Mouse (Mus musculus) MEL (cell line): ENCODE results near the gene Nek11. TPM values are rescaled to one million over a fixed set of nuclear protein-coding genes. Genes with fewer than 3 reads are reported as not detected.

ENCODE experiments used
- DNase-seq: peaks from one replicate; pipeline ENCODE4 v3.0.0; 2011; ENCODE audit warnings: low read depth, low spot score
- H3K27ac ChIP-seq: 2 replicates; pipeline ENCODE4 v1.5.1; 2012; ENCODE audit warnings: low read depth, mild to moderate bottlenecking, control low read depth, low read length, moderate library complexity; ENCODE audit not compliant: control insufficient read depth
- H3K27me3 ChIP-seq, 2 experiments: fragments of 150-350 bp in 1 of 2; sonication (generic) in 1 of 2; 2 replicates each; pipeline ENCODE4 v1.6.1; 2012; ENCODE audit warnings: low read length in 2 of 2, mild to moderate bottlenecking in 2 of 2, improper control_type of control experiment in 1 of 2, moderate library complexity in 1 of 2; ENCODE audit not compliant: insufficient read depth in 2 of 2, control insufficient read depth in 1 of 2
- H3K36me3 ChIP-seq, 2 experiments: 2 replicates each; pipeline ENCODE4 v1.6.1; 2012 to 2014; ENCODE audit warnings: low read length in 2 of 2, improper control_type of control experiment in 1 of 2, inconsistent platforms in 1 of 2, mild to moderate bottlenecking in 1 of 2; ENCODE audit not compliant: insufficient read depth in 2 of 2, control insufficient read depth in 1 of 2
- H3K4me1 ChIP-seq, 2 experiments: fragments of 150-350 bp in 1 of 2; sonication (generic) in 1 of 2; 2 replicates each; pipeline ENCODE4 v1.6.1; 2012; ENCODE audit warnings: low read length in 2 of 2, improper control_type of control experiment in 1 of 2, mild to moderate bottlenecking in 1 of 2; ENCODE audit not compliant: insufficient read depth in 2 of 2, control insufficient read depth in 1 of 2
- H3K4me3 ChIP-seq, 2 experiments: fragments of 150-350 bp in 1 of 2; sonication (generic) in 1 of 2; 2 replicates each; pipeline ENCODE4 v1.5.1; 2012; ENCODE audit warnings: low read depth in 2 of 2, low read length in 2 of 2, mild to moderate bottlenecking in 2 of 2, moderate library complexity in 2 of 2, control low read depth in 1 of 2, improper control_type of control experiment in 1 of 2; ENCODE audit not compliant: control insufficient read depth in 1 of 2, insufficient read depth in 1 of 2
- H3K79me2 ChIP-seq: 2 replicates; pipeline ENCODE4 v1.6.1; 2012; ENCODE audit warnings: mild to moderate bottlenecking, low read length, moderate library complexity; ENCODE audit not compliant: control insufficient read depth, poor library complexity, insufficient read depth
- H3K9ac ChIP-seq: 2 replicates; pipeline ENCODE4 v1.6.1; 2012; ENCODE audit warnings: low read depth, mild to moderate bottlenecking, control low read depth, low read length, moderate library complexity; ENCODE audit not compliant: control insufficient read depth, poor library complexity, severe bottlenecking
- H3K9me3 ChIP-seq: fragments of 150-350 bp; sonication (generic); replicated peaks from 2 replicates; pipeline ENCODE4 v1.6.1; 2012; ENCODE audit warnings: mild to moderate bottlenecking, low read length, improper control_type of control experiment, moderate library complexity; ENCODE audit not compliant: insufficient read depth
- BHLHE40 ChIP-seq: IDR thresholded peaks from 2 replicates; pipeline ENCODE4 v1.6.1; 2012; ENCODE audit warnings: low read depth, mild to moderate bottlenecking, inconsistent platforms, low read length, improper control_type of control experiment, borderline replicate concordance
- CHD2 ChIP-seq: IDR thresholded peaks from 2 replicates; pipeline ENCODE4 v1.6.1; 2011; ENCODE audit warnings: low read length, improper control_type of control experiment
- EP300 ChIP-seq, 2 experiments: IDR thresholded peaks; 2 replicates each; pipeline ENCODE4 v1.6.1; 2011; ENCODE audit warnings: improper control_type of control experiment in 2 of 2, low read length in 2 of 2, low read depth in 1 of 2, mild to moderate bottlenecking in 1 of 2
- JUND ChIP-seq: IDR thresholded peaks from 2 replicates; pipeline ENCODE4 v1.6.1; 2011; ENCODE audit warnings: low read depth, mild to moderate bottlenecking, improper control_type of control experiment, low read length
- MAFK ChIP-seq: IDR thresholded peaks from 2 replicates; pipeline ENCODE4 v1.6.1; 2011; ENCODE audit warnings: low read depth, mild to moderate bottlenecking, low read length, improper control_type of control experiment, borderline replicate concordance
- MAX ChIP-seq: IDR thresholded peaks from 2 replicates; pipeline ENCODE4 v1.6.1; 2011; ENCODE audit warnings: low read length, improper control_type of control experiment
- MAZ ChIP-seq: IDR thresholded peaks from 2 replicates; pipeline ENCODE4 v1.6.1; 2012; ENCODE audit warnings: low read depth, mild to moderate bottlenecking, inconsistent platforms, low read length, improper control_type of control experiment
- MYB ChIP-seq: IDR thresholded peaks from 2 replicates; pipeline ENCODE4 v1.6.1; 2011; ENCODE audit warnings: mild to moderate bottlenecking, low read depth, low read length, improper control_type of control experiment
- MYC ChIP-seq: IDR thresholded peaks from 2 replicates; pipeline ENCODE4 v1.6.1; 2011; ENCODE audit warnings: low read depth, mild to moderate bottlenecking, low read length, improper control_type of control experiment, moderate library complexity
- NELFE ChIP-seq: IDR thresholded peaks from 2 replicates; pipeline ENCODE4 v1.6.1; 2011; ENCODE audit warnings: low read depth, low read length, improper control_type of control experiment
- POLR2A ChIP-seq, 2 experiments: IDR thresholded peaks; 2 replicates each; pipeline ENCODE4 v1.6.1; 2011 to 2012; ENCODE audit warnings: low read length in 2 of 2, mild to moderate bottlenecking in 2 of 2, control low read depth in 1 of 2, improper control_type of control experiment in 1 of 2, low read depth in 1 of 2, moderate library complexity in 1 of 2; ENCODE audit not compliant: control insufficient read depth in 1 of 2, insufficient read depth in 1 of 2, poor library complexity in 1 of 2
- POLR2AphosphoS2 ChIP-seq: IDR thresholded peaks from 2 replicates; pipeline ENCODE4 v1.6.1; 2011; ENCODE audit warnings: low read length, improper control_type of control experiment
- POLR2AphosphoS5 ChIP-seq: IDR thresholded peaks from 2 replicates; pipeline ENCODE4 v1.6.1; 2012; ENCODE audit warnings: low read depth, borderline replicate concordance, mild to moderate bottlenecking, inconsistent platforms, low read length, moderate library complexity, mixed read lengths
- SMC3 ChIP-seq: IDR thresholded peaks from 2 replicates; pipeline ENCODE4 v1.6.1; 2011; ENCODE audit warnings: low read depth, low read length, improper control_type of control experiment
- UBTF ChIP-seq: IDR thresholded peaks from 2 replicates; pipeline ENCODE4 v1.6.1; 2012; ENCODE audit warnings: low read depth, mild to moderate bottlenecking, inconsistent platforms, low read length, improper control_type of control experiment, moderate library complexity, borderline replicate concordance; ENCODE audit not compliant: insufficient read depth
- ZMIZ1 ChIP-seq: IDR thresholded peaks from 2 replicates; pipeline ENCODE4 v1.6.1; 2012; ENCODE audit warnings: low read depth, mild to moderate bottlenecking, inconsistent platforms, low read length, improper control_type of control experiment, moderate library complexity
- polyA plus RNA-seq, 2 experiments: library from polyadenylated mRNA; stranded (reverse) in 1 of 2; unstranded in 1 of 2; fragments of >175 nt in 1 of 2; fragments of >200 nt in 1 of 2; gene quantifications; 2 replicates each; pipeline versions ENCODE4 v1.2.1 to v1.2.4; 2012; ENCODE audit warnings: low replicate concordance in 2 of 2, low read depth in 1 of 2; ENCODE audit not compliant: insufficient read length in 2 of 2, insufficient read depth in 1 of 2, missing spikeins in 1 of 2
- total RNA-seq: library from RNA; depleted of rRNA; stranded (reverse); fragments of 300-350 nt; gene quantifications from 2 replicates; pipeline ENCODE4 v1.2.3, GENCODE M21; 2012

The Nek11 gene
- total and polyA plus RNA-seq, 3 experiments = 0.03 TPM; not detected in 2

DNA sequence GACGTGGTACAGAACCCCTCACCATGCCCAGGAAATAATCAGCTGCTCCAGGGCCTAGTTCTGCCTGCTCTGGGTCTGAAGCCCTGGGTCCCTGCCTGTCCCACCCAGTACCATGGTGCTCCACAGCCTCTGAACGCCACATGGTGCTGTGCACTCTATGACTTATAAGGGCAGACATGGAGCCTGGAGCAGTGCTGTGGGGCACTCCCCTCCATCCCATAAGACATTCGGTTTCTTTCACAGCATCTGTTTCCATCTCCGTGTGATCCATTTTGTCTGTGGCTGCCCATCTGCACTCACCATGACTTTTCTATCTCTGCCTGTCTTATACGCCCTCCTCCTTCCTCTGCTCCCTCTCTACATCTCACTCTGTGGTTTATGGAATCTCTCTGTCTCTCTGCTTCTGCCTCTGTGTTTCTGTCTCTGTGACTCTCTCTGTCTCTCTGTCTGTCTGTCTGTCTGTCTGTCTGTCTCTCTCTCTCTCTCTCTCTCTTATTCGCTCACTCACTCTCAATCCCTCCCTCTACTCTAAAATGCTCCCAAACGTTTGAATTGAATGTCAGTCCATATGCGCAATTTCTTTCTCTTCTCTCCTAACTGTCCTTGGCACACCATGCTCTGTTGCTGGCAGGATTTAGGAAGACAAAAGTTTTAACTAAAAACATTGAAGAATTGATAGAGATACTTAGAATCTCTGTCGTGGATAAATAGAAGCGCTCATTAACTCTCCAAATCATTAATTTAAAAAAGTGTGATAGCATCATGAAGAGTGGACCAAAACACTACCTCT is 46.9 kb downstream of the Nek11 start:
- no peak for DNase-seq
- no peak overlapping the region for H3K4me3 ChIP-seq
- no peaks in the 10 kb centered on the region for H3K36me3 ChIP-seq
- H3K9ac ChIP-seq = no peak overlapping the region
- H3K79me2 ChIP-seq = no peaks in the 10 kb centered on the region
- TF ChIP-seq MAFK = no peak
- no peak for TF ChIP-seq MYB
- TF ChIP-seq MAX = no peak
- no peak for TF ChIP-seq MYC
- no peak for TF ChIP-seq CHD2
- no peak for TF ChIP-seq MAZ
- TF ChIP-seq UBTF = no peak
- no peak for TF ChIP-seq JUND
- no peak for TF ChIP-seq EP300 (IDR thresholded peaks at IDR 0.05; ENCODE audit: low read depth in 1 of 2, low read length in 2 of 2)
- H3K27me3 ChIP-seq = no peaks in the 10 kb centered on the region
- no peaks in the 10 kb centered on the region for H3K9me3 ChIP-seq
- H3K4me1 ChIP-seq = no peaks in the 10 kb centered on the region
- no peak overlapping the region for H3K27ac ChIP-seq

- Histone ChIP-seq H3K27ac (no peak overlapping the region), H3K9ac (no peak overlapping the region), H3K36me3 (no peaks in the 10 kb centered on the region), H3K27me3 (no peaks in the 10 kb centered on the region), H3K4me1 (no peaks in the 10 kb centered on the region), H3K4me3 (no peak overlapping the region), H3K79me2 (no peaks in the 10 kb centered on the region), H3K9me3 (no peaks in the 10 kb centered on the region)
- no peak for DNase-seq
- TF ChIP-seq POLR2AphosphoS5 (no peak), SMC3 (no peak), NELFE (no peak), POLR2AphosphoS2 (no peak), POLR2A (IDR thresholded peaks at IDR 0.05; ENCODE audit: control insufficient read depth in 1 of 2, insufficient read depth in 1 of 2, low read depth in 1 of 2, low read length in 2 of 2, poor library complexity in 1 of 2) (no peak), EP300 (IDR thresholded peaks at IDR 0.05; ENCODE audit: low read depth in 1 of 2, low read length in 2 of 2) (no peak), JUND (no peak), UBTF (no peak), ZMIZ1 (no peak), BHLHE40 (no peak)
Observed at GRCm38 (mm10) chr9:105342994-105343656, 52.2 kb downstream of the Nek11 start.
